Mouse (Mus musculus) left cerebral cortex, adult 11 months (tissue): Measurements from ENCODE around the gene Cygb.
"Not testable (repeated sequence)": the region's sequence is repeated elsewhere in the genome, so short reads cannot be mapped to it uniquely, and the experiment has no call there.

Experiments used
- DNase-seq: peaks from one replicate; pipeline ENCODE4 v3.0.0; 2022; ENCODE audit warnings: low spot score

Gene Cygb

DNA sequence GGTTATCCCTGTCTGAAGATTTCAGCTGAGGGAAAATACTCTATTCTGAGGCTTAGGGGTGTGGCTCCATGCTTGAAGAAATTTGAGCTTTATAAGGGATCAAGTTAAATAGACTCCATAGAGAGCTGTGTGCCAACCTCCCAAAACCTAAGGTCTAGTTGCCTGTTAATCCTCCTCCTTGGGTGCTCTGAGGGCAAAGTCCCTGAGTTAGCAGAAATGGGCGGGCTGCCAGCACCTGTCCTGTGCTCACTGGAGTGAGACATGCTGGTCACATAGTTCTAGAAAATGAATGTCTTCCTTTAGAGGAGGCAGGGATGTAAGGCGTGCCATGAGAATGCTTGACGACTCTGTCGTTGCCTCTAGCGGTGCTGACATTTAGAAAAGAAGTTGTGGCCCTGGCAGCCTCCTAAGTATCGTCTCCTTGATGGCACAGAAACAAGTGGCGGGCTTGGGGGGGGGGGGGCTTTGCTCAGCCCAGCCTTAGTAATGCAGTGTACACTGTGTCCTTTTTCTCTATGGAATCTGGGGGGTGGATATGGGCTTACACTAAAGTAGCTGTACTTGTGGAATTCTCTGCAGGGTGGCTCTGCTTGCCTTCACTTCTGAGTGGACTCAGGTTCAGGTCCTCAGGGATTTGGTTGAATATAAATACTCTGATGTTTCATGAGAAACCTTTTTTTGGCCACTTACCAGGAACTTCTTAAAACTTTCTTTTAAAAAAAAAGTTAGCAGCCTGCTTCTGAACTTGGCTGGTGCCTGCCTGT lies 20.7 kb upstream of the Cygb start:
- no peak for DNase-seq

DNA sequence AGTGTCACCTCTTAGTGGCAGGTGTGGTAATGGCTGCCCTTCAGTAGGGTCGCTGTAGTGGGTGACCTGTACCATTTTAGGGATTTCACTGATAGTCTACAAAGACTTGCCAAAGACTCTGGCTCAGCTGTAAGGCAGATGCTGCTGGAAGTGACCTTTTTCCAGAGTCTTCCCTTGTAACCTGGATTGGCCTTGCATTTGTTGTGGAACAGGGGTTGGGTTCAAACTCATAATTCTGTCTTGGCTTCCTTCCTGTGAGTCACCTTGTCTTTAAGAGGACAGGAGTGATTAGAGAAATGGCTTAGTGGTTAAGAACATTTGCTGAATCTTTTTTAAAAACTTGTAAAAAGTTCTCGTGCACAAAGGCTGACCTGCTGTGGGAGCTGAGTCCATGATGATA lies 19.3 kb upstream of the Cygb start:
- no peak for DNase-seq

DNA sequence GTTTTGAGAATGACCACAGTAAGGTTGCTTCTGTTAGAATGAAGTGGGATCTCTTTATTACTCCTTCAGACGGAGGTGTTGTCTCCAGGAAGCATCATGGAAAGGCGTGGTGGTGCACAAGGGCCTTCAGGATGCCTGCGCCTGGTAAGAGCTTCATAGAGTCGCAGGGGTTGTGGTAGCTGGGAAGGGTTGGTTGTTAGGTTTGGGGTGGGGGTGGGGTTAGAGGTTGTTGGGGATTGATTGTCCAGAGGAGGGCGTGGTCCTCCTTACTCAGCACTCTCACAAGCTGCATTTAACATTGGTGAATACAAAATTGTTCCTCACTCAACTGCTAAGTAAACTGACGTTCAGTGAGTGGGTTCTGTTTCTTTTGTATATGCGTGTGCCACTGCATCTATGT lies 18.5 kb upstream of the Cygb start:
- no peak for DNase-seq

DNA sequence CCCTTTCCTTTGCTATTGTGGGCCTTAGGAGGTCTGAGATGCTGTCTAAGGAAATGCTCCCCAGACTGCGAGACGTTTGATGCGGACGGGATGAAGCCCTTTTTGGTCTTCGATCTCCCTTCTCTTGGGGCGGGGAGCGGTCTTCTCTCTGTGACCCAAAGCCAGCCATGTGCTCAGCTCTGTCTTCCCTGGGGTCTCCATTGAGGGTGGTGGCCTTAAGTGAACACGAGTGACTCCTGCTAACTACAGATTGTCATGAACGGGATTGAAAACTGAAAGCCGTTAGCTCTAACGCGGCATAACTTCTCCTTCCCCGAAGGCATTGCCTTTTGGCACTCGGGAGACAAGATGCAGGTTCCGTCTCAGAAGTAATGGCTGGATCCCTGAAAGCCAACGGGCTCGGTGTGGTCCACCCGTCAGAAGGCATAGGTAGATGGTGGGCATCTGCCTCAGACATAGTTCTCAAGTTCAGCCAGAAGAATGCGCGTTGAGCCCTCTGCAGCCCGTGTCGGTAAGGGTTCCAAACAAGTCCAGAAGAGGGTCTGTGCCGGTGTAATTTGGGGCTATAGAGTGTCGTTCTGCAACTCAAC lies 17.8 kb upstream of the Cygb start:
- DNase-seq = no peak

DNA sequence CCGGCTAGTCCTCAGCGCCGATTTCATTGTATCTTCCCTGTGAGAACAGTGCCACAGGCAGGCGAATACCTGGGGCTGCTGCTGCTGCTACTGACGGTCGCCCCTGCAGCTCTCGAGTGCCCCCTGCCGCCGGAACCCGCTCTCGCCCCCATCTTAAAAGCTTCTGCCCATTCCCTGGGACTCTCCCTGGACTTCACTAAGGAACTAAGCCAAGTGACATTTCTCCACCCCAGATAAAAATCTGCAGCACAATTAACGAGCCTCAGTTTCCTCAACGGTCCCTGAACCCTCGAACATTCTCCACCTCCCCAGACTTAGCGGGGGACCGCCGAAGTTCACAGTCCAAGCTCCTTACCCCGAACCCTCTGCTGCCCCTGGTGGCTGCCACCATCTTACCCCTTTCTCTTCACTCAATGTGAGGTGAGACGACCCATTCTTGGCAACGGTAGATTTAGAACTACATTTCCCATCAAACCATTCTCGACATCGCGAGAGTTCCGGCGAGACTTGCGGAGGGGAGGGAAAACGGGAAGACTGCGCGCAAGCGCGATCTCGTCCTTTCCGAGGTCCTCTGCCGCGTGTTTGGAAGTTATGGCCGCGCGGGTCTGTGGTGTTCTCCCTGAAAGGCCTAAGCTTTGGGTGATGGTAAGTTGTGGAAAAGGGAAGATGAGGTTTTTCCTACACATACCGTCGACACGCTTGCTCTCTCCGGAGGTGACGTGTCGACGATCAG lies 17.2 kb upstream of the Cygb start:
- peak; percentile 93 for DNase-seq

DNA sequence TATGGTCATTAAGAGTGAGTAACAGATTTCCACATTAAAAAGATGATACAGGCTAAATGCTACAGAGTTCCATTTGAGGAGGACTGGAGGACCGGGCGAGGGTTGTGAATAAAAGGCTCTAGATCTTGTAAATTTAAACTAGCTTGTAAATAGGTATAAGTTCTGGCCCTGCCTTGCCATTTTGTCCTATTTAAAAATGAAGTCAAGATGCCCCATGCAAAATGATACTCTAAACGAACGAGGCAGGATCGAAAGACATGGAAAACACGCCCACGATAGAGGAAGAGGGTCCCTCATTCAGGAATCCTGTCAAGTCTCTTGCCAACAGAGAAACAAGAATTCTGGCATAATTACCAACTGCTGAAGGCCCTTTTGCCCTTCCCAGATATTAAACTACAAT lies 16.3 kb upstream of the Cygb start:
- DNase-seq = no peak

DNA sequence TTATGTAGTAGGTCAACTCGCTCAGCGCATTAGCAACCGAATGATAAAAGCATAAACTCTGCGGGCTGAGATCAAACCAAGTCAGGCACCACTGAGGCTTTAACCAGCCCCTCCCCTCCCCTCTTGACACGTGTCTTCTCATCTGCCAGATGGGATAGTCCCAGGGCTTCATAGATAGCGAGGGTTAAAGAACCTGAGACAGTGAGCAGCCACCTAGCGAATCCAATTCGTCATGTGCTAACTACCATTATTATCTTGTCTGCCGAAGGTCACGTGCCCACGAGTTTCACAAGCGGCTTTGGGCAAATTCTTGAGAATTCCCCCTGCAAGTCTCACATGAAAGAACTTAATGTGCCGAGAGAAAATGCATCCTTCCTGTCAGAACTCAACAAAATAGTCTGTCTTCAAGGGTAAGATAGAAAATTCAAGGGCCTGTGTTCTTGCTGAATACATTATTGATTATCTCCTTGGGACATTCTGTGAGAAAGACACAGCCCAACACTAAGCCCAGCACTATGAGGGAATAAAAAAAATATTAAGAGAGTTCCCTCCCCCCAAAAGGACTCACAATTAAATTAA lies 15.8 kb upstream of the Cygb start:
- no peak for DNase-seq

DNA sequence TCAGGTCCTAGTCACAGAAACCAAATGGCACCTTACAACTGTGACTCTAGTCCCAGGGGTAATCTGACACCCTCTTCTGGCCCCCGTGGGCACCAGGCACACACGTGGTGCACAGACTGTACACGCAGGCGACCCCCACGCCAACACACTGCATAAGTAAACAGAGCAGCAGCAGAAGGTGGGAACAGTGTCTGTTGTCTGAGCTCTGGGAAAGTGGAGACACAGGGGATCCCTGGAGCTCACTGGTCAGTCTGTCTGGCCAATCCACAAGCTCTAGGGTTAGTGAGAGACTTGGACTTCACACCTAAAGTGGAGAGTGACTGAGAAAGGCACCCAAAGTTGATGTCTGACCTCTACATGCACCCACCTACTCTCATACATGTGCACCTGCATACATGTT lies 15.2 kb upstream of the Cygb start:
- DNase-seq = no peak

DNA sequence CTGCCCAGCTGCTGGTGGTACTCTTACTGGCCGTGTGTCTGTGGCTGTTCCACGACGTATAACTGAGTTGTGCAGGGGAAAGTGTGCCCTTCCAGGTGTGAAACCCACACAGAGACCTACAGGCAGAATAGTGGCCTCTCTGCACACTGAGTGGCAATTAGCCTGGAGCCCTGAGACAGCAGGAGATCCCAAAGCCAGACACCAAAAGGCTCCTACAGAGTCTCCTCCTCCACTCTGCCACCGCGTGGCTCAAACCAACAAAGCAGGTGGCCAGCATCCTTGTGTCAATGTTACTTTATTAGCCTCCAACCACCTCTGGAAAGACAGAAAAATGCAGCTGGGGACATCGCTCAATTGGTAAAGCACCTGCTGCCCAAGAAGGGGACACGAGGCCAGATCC lies 14.7 kb upstream of the Cygb start:
- no peak for DNase-seq

DNA sequence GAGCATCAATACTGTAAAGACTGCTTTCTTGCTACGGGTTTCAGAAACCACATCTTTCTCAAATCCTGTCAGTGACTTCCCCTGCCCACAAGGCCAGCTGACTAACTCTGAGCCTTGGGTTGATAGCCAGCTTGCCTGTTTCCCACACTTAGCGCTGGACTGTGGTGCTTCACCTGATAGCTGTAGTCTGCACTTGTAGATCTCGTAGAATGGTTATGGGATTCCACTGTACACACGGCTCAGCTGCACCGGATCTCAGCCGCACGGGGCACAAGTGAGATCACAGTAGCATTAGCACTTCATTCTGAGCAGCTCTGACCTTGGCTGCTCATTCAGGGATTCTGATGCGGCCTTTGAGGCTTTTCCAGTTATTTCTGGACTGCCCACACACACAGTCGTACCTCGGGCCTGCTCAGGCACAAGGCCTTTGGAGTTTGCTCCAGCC lies 14.3 kb upstream of the Cygb start:
- DNase-seq = no peak

DNA sequence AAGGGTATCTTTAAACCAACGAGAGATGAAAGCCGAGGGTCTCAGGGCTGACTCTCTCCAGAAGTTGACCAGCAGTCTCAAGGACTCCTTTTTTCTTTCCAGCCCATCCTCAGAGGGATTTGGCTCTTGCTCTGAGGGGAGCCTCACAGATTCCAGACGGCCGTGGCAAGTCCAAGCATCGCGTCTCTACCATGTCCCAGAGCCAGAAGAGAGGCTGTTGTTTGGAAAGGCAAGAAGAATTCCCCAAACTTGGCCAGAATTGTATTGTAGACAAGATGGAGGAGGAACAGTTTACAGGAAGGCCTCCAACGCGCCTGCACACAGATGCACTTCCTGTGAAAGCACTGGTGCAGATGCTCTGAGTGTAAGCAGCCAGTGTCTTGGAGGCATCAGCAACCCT lies 13.8 kb upstream of the Cygb start:
- no peak for DNase-seq

DNA sequence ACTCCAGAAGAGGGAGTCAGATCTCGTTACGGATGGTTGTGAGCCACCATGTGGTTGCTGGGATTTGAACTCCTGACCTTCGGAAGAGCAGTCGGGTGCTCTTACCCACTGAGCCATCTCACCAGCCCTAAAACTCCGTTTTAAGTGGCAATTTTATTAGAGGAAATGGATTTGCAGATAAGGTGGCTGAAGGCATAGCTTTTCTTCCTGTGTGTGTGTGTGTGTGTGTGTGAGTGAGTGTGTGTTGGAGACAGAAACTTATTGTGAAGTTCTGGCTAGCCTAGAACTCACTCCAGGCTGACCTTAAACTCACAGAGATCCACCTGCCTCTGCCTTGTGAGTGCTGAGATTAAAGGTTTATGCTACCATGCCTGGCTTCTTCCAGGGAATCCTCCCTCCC lies 12.9 kb upstream of the Cygb start:
- not testable (repeated sequence) for DNase-seq

DNA sequence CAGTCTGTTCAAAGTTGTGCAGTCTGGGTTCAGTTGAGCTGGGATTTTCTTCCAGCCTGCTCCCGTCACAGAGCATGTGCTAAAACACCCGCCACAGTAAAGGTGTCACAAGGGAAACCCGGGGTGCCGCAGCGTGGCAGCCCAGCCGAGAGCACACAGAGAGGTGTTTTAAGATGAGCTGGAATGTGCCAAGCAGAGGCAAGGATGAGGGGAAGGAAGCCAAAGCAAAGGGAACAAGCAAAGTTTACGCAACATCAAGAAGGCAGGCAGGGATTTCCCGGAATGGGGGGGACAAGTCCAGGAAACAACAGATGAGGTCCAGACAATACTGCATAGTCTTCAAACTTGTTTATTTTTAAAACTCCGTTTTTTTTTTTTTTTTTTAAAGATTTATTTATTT lies 12.5 kb upstream of the Cygb start:
- DNase-seq = no peak

DNA sequence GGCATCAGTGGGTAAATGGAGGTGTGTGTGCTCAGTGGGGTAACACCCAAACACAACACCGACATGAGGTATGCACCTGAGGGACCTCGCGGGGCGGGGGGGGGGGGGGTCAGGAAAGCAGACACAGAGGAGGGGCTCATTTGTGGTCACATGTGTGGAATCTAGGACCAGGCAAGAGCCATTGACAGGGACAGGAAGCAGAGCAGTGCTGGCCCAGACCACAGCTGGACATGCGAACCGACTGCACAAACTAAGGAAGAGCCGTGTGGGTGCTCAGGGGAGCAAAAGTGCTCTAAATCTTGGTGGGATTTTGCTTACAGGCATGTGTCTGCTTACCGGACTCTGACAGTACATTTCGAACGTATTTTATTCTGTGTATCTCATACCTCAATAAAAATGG lies 11.2 kb upstream of the Cygb start:
- DNase-seq = no peak

DNA sequence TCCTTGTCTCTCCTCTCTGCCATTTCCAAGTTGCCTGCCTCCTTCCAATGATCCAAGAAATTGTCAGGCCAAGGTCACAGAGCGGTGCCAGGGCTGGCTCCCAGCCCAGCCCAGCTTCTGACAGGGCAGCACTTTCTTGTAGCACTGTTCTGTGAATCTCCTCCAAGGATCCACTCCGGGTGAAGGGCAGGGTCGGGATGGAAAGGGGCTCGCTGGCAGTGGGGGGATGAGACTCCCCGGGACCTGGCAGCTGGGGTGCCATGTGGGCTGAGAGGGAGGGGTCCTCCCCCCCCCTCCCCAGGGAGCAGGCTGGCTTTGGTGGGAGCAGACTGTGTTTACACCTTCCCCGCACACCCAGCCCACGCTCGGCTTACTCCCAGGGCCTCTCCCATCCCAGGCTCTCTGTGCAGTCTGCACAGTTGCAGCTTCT lies 7.8 kb upstream of the Cygb start:
- DNase-seq = no peak

DNA sequence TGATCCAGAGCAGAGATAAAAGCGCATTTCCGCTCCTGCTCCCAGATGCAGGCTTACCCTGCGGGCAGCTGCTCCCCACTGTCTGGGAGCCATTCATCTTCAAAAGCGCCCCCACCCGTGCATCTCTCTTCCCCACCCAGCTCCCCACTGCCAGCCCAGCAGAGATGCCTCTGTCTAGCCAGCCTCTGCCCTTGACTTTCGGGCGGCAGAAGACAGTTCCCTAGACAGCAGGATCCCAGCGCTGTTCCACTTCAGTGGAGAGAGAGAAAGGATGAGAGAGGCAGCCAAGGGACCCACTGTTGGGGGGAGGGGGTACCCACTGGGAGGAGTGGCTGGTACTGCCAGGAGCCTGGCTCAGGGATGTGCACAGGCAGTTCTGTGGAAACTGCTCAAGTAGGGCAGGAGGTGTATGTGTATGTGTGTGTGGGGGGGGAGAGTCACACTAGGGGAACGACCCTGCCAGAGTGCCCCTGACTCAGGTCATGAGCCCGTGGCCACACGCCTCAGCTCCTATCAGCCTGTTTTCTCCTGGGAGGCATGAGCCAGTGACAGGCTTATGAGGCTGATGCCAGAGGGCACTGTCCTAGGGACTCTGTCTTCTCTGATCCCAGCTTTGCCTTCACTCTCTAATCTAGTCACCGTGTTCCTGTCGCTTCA lies 7.3 kb upstream of the Cygb start:
- no peak for DNase-seq

DNA sequence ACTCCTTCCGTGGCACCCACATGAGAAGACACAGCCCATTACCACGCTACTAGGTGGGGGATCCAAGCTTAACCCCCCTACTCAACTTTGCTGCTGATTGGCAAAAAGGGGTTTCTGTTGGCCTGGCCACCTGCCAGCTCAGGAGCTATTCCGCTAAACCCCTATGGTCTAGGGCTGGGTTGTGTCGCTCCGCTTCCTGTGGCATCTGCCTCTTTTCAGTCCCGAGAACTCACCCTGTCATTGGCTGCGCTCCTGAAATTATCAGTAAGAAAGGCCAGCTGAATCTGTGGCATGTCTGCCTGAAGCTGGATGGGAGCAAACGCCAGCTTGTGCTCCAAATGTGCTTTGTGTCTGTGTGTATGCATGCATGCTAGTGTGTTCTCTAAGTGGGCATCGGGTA lies 6.1 kb upstream of the Cygb start:
- DNase-seq = no peak

DNA sequence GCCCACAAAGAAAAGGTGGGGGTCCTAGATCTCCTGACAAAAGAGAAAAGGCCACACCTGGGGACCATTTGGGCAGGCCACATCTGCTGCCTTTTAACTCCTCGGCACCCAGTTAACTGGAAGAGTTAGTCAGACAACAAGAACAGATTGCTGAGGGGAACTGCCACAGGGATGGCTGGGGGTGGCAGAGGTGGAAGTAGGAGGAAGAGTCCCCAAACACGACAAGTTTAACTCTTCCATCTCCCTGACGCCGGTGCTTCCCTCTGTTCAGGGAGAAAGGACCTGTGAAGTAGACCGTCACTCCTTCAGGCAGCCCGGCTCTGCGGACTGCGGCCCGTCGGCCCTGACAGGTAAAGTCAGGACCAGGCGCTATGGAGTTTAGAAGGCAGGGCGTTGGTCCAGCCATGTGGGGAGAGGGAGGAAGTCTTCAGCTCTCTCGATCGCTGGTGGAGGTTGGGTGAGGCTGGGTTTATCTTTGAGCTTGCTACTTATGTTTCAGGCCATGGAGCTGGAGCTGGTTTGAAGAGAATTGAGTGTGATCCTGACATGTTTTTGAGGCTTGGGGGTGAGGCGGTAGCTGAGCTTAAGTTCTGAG lies 5.0 kb upstream of the Cygb start:
- DNase-seq = no peak

DNA sequence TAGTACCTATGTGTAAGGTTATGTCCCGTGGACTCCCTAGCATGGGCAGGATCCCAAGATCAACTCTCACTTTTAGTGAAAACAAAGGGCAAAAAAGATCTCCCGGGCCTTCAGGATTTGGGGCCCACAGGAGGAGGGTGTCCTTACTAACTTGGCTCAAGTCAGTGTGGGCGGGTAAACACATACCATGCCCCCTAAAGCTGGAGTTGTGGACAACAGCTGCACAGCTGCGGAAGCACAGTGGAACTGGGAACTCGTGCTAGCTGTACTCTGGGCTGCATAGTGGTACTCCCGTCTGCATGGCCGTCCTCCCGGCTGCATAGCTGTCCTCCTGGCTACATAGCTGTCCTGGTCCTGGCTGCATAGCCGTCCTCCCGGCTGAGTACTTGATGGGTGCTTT lies 4.1 kb upstream of the Cygb start:
- DNase-seq = no peak

DNA sequence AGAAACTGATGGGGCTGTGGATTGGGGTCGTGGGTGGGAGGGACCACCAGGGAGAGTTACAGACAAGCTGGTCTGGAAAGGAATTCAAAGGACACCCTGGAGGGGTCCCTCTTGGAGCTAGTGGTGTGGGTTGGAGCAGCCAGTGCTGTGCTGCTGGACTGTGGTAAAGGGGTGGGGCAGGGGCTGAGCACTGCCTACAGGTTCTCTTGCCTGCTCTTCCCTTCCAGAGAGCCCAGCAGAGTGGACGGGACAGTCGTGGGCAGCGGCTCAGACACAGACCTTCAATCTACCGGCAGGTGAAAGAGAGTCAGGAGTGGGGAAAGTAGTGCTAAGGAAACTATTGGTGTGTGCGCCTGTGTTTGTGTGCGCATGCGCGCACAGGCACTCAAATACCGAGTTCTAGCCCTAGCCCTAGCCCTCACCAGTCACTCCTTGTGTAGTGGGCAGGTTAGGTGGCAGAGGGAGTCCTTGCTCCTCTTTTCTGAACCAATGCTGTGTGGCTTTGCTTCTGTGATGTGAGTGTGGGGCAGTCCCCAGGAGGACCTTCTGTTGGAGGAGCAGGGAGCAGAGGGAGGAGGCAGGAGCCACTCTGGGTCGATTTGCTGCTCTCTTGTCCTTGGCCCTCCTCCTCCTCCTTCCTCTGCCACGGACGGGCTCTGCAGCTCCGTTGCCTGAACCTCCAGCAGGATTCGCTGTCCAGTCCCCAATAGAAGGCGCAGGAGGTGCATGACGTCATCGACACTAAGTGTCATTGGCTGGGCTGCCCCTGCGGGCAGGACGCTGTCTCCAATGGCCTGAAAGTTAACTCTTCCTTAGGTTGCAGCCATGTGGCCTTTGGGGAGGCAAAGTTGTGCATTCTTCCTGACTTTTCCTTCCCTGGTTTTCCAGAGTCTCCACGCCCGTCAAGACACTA lies 3.5 kb upstream of the Cygb start:
- peak; percentile 84 for DNase-seq
